Mouse (Mus musculus) kidney, postnatal 4 days (tissue): ENCODE results near the gene Pkdrej.
"Not testable (repeated sequence)": the region's sequence is repeated elsewhere in the genome, so short reads cannot be mapped to it uniquely, and the experiment has no call there.

Source experiments
- DNase-seq, 2 experiments: peaks; one replicate each; pipeline ENCODE4 v3.0.0; 2021; ENCODE audit warnings: mixed read lengths in 2 of 2

Pkdrej gene

GRCm38 (mm10) chr15:85809091-85809490, 12.4 kb downstream of the Pkdrej start:
- DNase-seq = no peak

- no peak for DNase-seq
Measured at GRCm38 (mm10) chr15:85808434-85808833, 13.1 kb downstream of the Pkdrej start.

GRCm38 (mm10) chr15:85808031-85808430, 13.5 kb downstream of the Pkdrej start:
- DNase-seq = no peak

- DNase-seq = no peak
Measured at GRCm38 (mm10) chr15:85807404-85807803, 14.1 kb downstream of the Pkdrej start.

GRCm38 (mm10) chr15:85806886-85807285, 14.6 kb downstream of the Pkdrej start:
- DNase-seq = no peak

- no peak for DNase-seq
Measured at GRCm38 (mm10) chr15:85802931-85803330, 18.6 kb downstream of the Pkdrej start.

GRCm38 (mm10) chr15:85798676-85799075, 22.9 kb downstream of the Pkdrej start:
- no peak for DNase-seq

- no peak for DNase-seq
Measured at GRCm38 (mm10) chr15:85795516-85795915, 26.0 kb downstream of the Pkdrej start.

- DNase-seq = peak; percentile 14 to 26
Measured at GRCm38 (mm10) chr15:85792819-85793218, 28.7 kb downstream of the Pkdrej start.

- no peak for DNase-seq
Measured at GRCm38 (mm10) chr15:85791449-85791848, 30.1 kb downstream of the Pkdrej start.

- DNase-seq = peak; percentile 19 to 37
Measured at GRCm38 (mm10) chr15:85788633-85789032, 32.9 kb downstream of the Pkdrej start.

GRCm38 (mm10) chr15:85788051-85788450, 33.5 kb downstream of the Pkdrej start:
- no peak for DNase-seq

- no peak for DNase-seq
Measured at GRCm38 (mm10) chr15:85787482-85787881, 34.1 kb downstream of the Pkdrej start.

- no peak for DNase-seq
Measured at GRCm38 (mm10) chr15:85786711-85787110, 34.8 kb downstream of the Pkdrej start.

GRCm38 (mm10) chr15:85784341-85784740, 37.2 kb downstream of the Pkdrej start:
- no peak for DNase-seq

GRCm38 (mm10) chr15:85783146-85783545, 38.4 kb downstream of the Pkdrej start:
- no peak for DNase-seq

- not testable (repeated sequence) for DNase-seq
Measured at GRCm38 (mm10) chr15:85778891-85779290, 42.6 kb downstream of the Pkdrej start.

- peak in 1 of 2 experiments; percentile 13 for DNase-seq
Measured at GRCm38 (mm10) chr15:85776771-85777170, 44.8 kb downstream of the Pkdrej start.

GRCm38 (mm10) chr15:85776241-85776640, 45.3 kb downstream of the Pkdrej start:
- no peak for DNase-seq

GRCm38 (mm10) chr15:85775001-85775400, 46.5 kb downstream of the Pkdrej start:
- no peak for DNase-seq

GRCm38 (mm10) chr15:85774419-85774818, 47.1 kb downstream of the Pkdrej start:
- DNase-seq = no peak

- DNase-seq = peak; percentile 31 to 55
Measured at GRCm38 (mm10) chr15:85772146-85772740, 49.3 kb downstream of the Pkdrej start.

GRCm38 (mm10) chr15:85771306-85772121, 50.0 kb downstream of the Pkdrej start:
- DNase-seq = peak; percentile 13 to 28

- no peak for DNase-seq
Measured at GRCm38 (mm10) chr15:85768991-85769390, 52.5 kb downstream of the Pkdrej start.
